10 mouse cellular contexts compared by ENCODE assay signal in the genomic region with DNA sequence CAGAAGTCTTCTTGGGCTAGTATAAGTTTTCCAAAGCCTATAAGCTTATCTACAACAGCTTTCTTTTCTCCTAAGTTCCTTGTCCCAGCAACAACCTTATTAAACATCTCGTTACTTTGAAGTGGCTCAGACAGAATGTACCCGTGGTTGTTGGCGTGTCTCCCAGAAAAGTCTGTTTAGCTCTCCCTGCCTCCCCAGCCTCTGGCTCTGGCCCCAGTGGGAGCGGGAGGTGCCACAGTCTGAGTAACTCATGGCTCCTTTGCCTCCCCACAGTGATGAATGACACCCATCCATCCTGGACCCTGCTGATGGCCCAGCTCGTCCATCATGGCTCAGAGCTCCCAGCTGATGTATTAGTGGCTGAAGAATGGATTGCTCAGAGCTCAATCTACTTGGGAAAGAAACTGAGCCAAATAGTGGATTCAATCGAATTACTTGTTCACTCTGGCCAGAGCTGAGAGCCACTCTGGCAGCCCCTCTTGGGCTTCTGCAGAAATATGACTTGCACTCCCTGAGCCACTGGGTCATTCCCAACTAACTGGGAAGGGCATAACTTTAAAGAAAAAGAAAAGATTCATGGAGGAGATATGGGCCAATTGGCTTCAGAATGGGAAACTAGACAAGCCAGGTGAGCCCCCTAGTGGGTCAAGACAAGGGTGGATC.
A peak's percentile ranks its signal among the peaks of the same experiment; 100 is the strongest.
DNase-seq lines count a peak whose midpoint lies in the region; ATAC-seq and TF ChIP-seq lines count a peak whose summit lies in the region.
"Had no signal": no experiment of that assay in that cellular context is flagged by ENCODE, and none has a peak within 500 bp of the region (broad histone marks: within the 10 kb centered on the region; RNA-seq: fewer than 3 reads in every experiment).

No protein-coding gene starts in this region.

- WGBS in heart, embryonic 11.5 days (ENCODE audit: insufficient replicate concordance), result 72% methylated on average over 6 of the region's 6 CpGs
- WGBS in lung, adult 2 months, result 38% methylated on average over 6 of the region's 6 CpGs

- H3K9ac ChIP-seq in heart, embryonic 11.5 days (ENCODE audit: low read depth, low read length), result no peak overlapping the region
- H3K9ac ChIP-seq: embryonic facial prominence, embryonic 13.5 days; liver, embryonic 14.5 days had no signal

- no peak overlapping the region for H3K27ac ChIP-seq in heart, embryonic 11.5 days (ENCODE audit: low read depth, low read length)
- H3K27ac ChIP-seq: embryonic facial prominence, embryonic 13.5 days; liver, embryonic 14.5 days had no signal

- ATAC-seq in heart, embryonic 11.5 days (replicated peaks; ENCODE audit: insufficient number of reproducible peaks, low FRiP score, low TSS enrichment), result no peak
- ATAC-seq in megakaryocyte-erythroid progenitor cell, adult 5-6 weeks (replicated peaks; ENCODE audit: low FRiP score, low TSS enrichment, poor library complexity, severe bottlenecking), result no peak

- H3K4me3 ChIP-seq in heart, embryonic 11.5 days (ENCODE audit: low read depth, low read length), result no peak overlapping the region
- no peak overlapping the region for H3K4me3 ChIP-seq in lung, adult 2 months (replicated peaks; ENCODE audit: extremely low read depth, low read depth, low read length)
- H3K4me3 ChIP-seq: embryonic facial prominence, embryonic 13.5 days had no signal

- no peaks in the 10 kb centered on the region for H3K4me1 ChIP-seq in heart, embryonic 11.5 days (ENCODE audit: control insufficient read depth, insufficient read depth, low read length)
- no peaks in the 10 kb centered on the region for H3K4me1 ChIP-seq in lung, adult 2 months (ENCODE audit: control insufficient read depth, insufficient read depth, low read length)
- H3K4me1 ChIP-seq: embryonic facial prominence, embryonic 13.5 days had no signal

- TF ChIP-seq CTCF in lung, adult 2 months (IDR thresholded peaks at IDR 0.05; ENCODE audit: insufficient read depth, low read length), result no peak

- H3K4me2 ChIP-seq in heart, embryonic 11.5 days, result no peak overlapping the region
- H3K4me2 ChIP-seq: embryonic facial prominence, embryonic 13.5 days had no signal

- peak; percentile 81 to 82 for DNase-seq in heart, adult 18-20 months
- peak; percentile 87 for DNase-seq in brain, adult 2 months (ENCODE audit: low read depth, low spot score)
- peak; percentile 24 for DNase-seq in kidney, postnatal 10 days
- DNase-seq in lung, adult 2 months, result peak; percentile 4
- DNase-seq in testis, postnatal 14 days (ENCODE audit: low spot score), result peak; percentile 48
- no peak for DNase-seq in thymus, postnatal 14 days

- no peaks in the 10 kb centered on the region for H3K9me3 ChIP-seq in heart, embryonic 11.5 days (replicated peaks; ENCODE audit: control insufficient read depth, low read length)
- H3K9me3 ChIP-seq: embryonic facial prominence, embryonic 13.5 days had no signal

- no peaks in the 10 kb centered on the region for H3K36me3 ChIP-seq in heart, embryonic 11.5 days (ENCODE audit: control insufficient read depth, insufficient read depth, low read length)
- H3K36me3 ChIP-seq: embryonic facial prominence, embryonic 13.5 days had no signal

- no peaks in the 10 kb centered on the region for H3K27me3 ChIP-seq in heart, embryonic 11.5 days (ENCODE audit: control insufficient read depth, insufficient read depth, low read length)
- H3K27me3 ChIP-seq: embryonic facial prominence, embryonic 13.5 days had no signal

- no peak for TF ChIP-seq POLR2A in lung, adult 2 months (IDR thresholded peaks at IDR 0.05; ENCODE audit: borderline replicate concordance, extremely low read depth, low read depth, low read length)
